Mouse (Mus musculus) thymus, adult 2 months (tissue): ENCODE measurements around the gene Crtc1. TPM values are rescaled to one million over a fixed set of nuclear protein-coding genes. Genes with fewer than 3 reads are reported as not detected.

ENCODE experiments used
- DNase-seq: peaks from one replicate; pipeline ENCODE4 v3.0.0; 2021
- H3K27ac ChIP-seq: fragments of 200-500 bp; 2 replicates; pipeline ENCODE4 v1.5.1; 2012; ENCODE audit warnings: low read length, control low read depth; ENCODE audit not compliant: control insufficient read depth, insufficient read depth
- H3K27me3 ChIP-seq: fragments of 200-500 bp; 2 replicates; pipeline ENCODE4 v1.6.1; 2012; ENCODE audit warnings: mild to moderate bottlenecking, low read length, moderate library complexity, mixed read lengths; ENCODE audit not compliant: control insufficient read depth, insufficient read depth
- H3K36me3 ChIP-seq: fragments of 200-500 bp; 2 replicates; pipeline ENCODE4 v1.6.1; 2012; ENCODE audit warnings: mild to moderate bottlenecking, low read length, moderate library complexity; ENCODE audit not compliant: control insufficient read depth, insufficient read depth
- H3K4me1 ChIP-seq: fragments of 200-500 bp; replicated peaks from 2 replicates; pipeline ENCODE4 v1.6.1; 2012; ENCODE audit warnings: low read length; ENCODE audit not compliant: control insufficient read depth, insufficient read depth
- H3K4me3 ChIP-seq: fragments of 200-500 bp; 2 replicates; pipeline ENCODE4 v1.5.1; 2012; ENCODE audit warnings: mild to moderate bottlenecking, low read length, control low read depth, moderate library complexity; ENCODE audit not compliant: control insufficient read depth, insufficient read depth
- CTCF ChIP-seq: fragments of 200-500 bp; IDR thresholded peaks from 2 replicates; pipeline ENCODE4 v1.5.1; 2012; ENCODE audit warnings: mild to moderate bottlenecking, control low read depth, low read length, moderate library complexity, borderline replicate concordance; ENCODE audit not compliant: control insufficient read depth, poor library complexity, insufficient read depth; ENCODE audit errors: extremely low read depth
- POLR2A ChIP-seq: fragments of 200-500 bp; IDR thresholded peaks from 2 replicates; pipeline ENCODE4 v1.6.1; 2012; ENCODE audit warnings: mild to moderate bottlenecking, low read length, control low read depth, moderate library complexity; ENCODE audit not compliant: control insufficient read depth, poor library complexity, insufficient read depth; ENCODE audit errors: extremely low read depth
- WGBS: fragments of 180-500 bp; shearing (Covaris S2); methylation state at CpG from one replicate; pipeline ENCODE4 v1.1.7; 2018; 5-methylcytosine and 5-hydroxymethylcytosine counted together
- polyA plus RNA-seq: library from polyadenylated mRNA; depleted of rRNA; stranded (reverse); fragments of >200 nt; gene quantifications from 2 replicates; pipeline ENCODE4 v1.2.3, GENCODE M21; 2012; rRNA removed

Gene Crtc1
- polyA plus RNA-seq, 1 experiment: 43.9 TPM

- no peak overlapping the region for H3K4me3 ChIP-seq
- H3K27ac ChIP-seq: no peak overlapping the region
- no peaks in the 10 kb centered on the region for H3K4me1 ChIP-seq
- H3K36me3 ChIP-seq: peaks cover 83% of the 10 kb centered on the region
- TF ChIP-seq CTCF (no peak), POLR2A (no peak)
- no peak for DNase-seq
- no peaks in the 10 kb centered on the region for H3K27me3 ChIP-seq
- WGBS: 95% methylated on average over 7 of the region's 7 CpGs
These were observed 98.7 kb downstream of the Crtc1 start for GRCm38 (mm10) chr8:70340659-70341058.

GRCm38 (mm10) chr8:70338931-70339330 lies 100.4 kb downstream of the Crtc1 start:
- Histone ChIP-seq H3K27ac (no peak overlapping the region), H3K27me3 (no peaks in the 10 kb centered on the region), H3K4me3 (no peak overlapping the region), H3K36me3 (peaks cover 98% of the 10 kb centered on the region), H3K4me1 (no peaks in the 10 kb centered on the region)
- DNase-seq: no peak
- 77% methylated on average over 7 of the region's 7 CpGs for WGBS
- TF ChIP-seq CTCF (no peak), POLR2A (no peak)

- Histone ChIP-seq H3K36me3 (peaks cover 70% of the 10 kb centered on the region), H3K4me1 (no peaks in the 10 kb centered on the region), H3K27ac (no peak overlapping the region), H3K4me3 (no peak overlapping the region), H3K27me3 (no peaks in the 10 kb centered on the region)
- WGBS: 96% methylated on average over 6 of the region's 6 CpGs
- TF ChIP-seq CTCF (no peak), POLR2A (no peak)
- DNase-seq: no peak
These were observed 106.5 kb downstream of the Crtc1 start for GRCm38 (mm10) chr8:70332878-70333202.

Other genes with a start within 250 kb of the Crtc1 start
- gene Slc25a42, start 227.3 kb downstream of the Crtc1 start, polyA plus RNA-seq: 59.1 and 66.6 TPM in 2 replicates
- gene Sugp2, start 205.4 kb downstream of the Crtc1 start, polyA plus RNA-seq: 98.2 and 103 TPM in 2 replicates
- 24.3 and 25.4 TPM in 2 replicates for gene Armc6, start 205.1 kb downstream of the Crtc1 start, polyA plus RNA-seq
- 60.6 and 67.6 TPM in 2 replicates for gene Homer3, start 156.8 kb downstream of the Crtc1 start, polyA plus RNA-seq
- gene Ddx49, start 137.1 kb downstream of the Crtc1 start, polyA plus RNA-seq: 72.1 and 75.4 TPM in 2 replicates
- gene Cope, start 137.1 kb downstream of the Crtc1 start, polyA plus RNA-seq: 397 and 454 TPM in 2 replicates
- 0.13 and 0.61 TPM in 2 replicates for gene Cers1, start 123.8 kb downstream of the Crtc1 start, polyA plus RNA-seq
- gene Gdf1, start 109.8 kb downstream of the Crtc1 start, polyA plus RNA-seq: 0.13 and 0.23 TPM in 2 replicates
- gene Upf1, start 86.3 kb downstream of the Crtc1 start, polyA plus RNA-seq: 76.0 and 104 TPM in 2 replicates
- gene Comp, start 66.0 kb downstream of the Crtc1 start, polyA plus RNA-seq: 4.1 and 4.7 TPM in 2 replicates
- 43.1 and 44.6 TPM in 2 replicates for gene Klhl26, start 37.4 kb upstream of the Crtc1 start, polyA plus RNA-seq
- gene Tmem59l, start 47.8 kb upstream of the Crtc1 start, polyA plus RNA-seq: 0.39 and 0.73 TPM in 2 replicates
- 0.59 and 0.70 TPM in 2 replicates for gene Crlf1, start 53.6 kb upstream of the Crtc1 start, polyA plus RNA-seq
- gene Rex1bd, start 67.2 kb upstream of the Crtc1 start, polyA plus RNA-seq: 196 and 227 TPM in 2 replicates
- 731 and 765 TPM in 2 replicates for gene Uba52, start 71.2 kb upstream of the Crtc1 start, polyA plus RNA-seq
- gene Fkbp8, start 88.1 kb upstream of the Crtc1 start, polyA plus RNA-seq: 613 and 640 TPM in 2 replicates
- 72.7 and 86.7 TPM in 2 replicates for gene Kxd1, start 88.4 kb upstream of the Crtc1 start, polyA plus RNA-seq
- gene Ell, start 99.9 kb upstream of the Crtc1 start, polyA plus RNA-seq: 40.2 and 42.6 TPM in 2 replicates
- 185 and 201 TPM in 2 replicates for gene Isyna1, start 154.8 kb upstream of the Crtc1 start, polyA plus RNA-seq
- 392 and 506 TPM in 2 replicates for gene Ssbp4, start 169.3 kb upstream of the Crtc1 start, polyA plus RNA-seq
- 15.3 and 18.5 TPM in 2 replicates for gene Lrrc25, start 176.6 kb upstream of the Crtc1 start, polyA plus RNA-seq
- 6.7 and 7.5 TPM in 2 replicates for gene Gdf15, start 192.9 kb upstream of the Crtc1 start, polyA plus RNA-seq
- 40.7 and 41.9 TPM in 2 replicates for gene Pgpep1, start 220.8 kb upstream of the Crtc1 start, polyA plus RNA-seq
- 192 and 199 TPM in 2 replicates for gene Lsm4, start 233.7 kb upstream of the Crtc1 start, polyA plus RNA-seq